Mouse (Mus musculus) liver, postnatal 0 days (tissue): Measurements from ENCODE around the gene Dock8. TPM values are rescaled to one million over a fixed set of nuclear protein-coding genes. Genes with fewer than 3 reads are reported as not detected.
"Not testable (repeated sequence)": the region's sequence is repeated elsewhere in the genome, so short reads cannot be mapped to it uniquely, and the experiment has no call there.

Source experiments
- ATAC-seq: fragments of 200-750 bp; cut with Nextera tagmentation; 2 replicates; pipeline ENCODE4 v1.8.0; 2017; ENCODE audit warnings: mild to moderate bottlenecking, moderate library complexity
- DNase-seq: peaks from one replicate; pipeline ENCODE4 v3.0.0-alpha.2; 2016
- H3K27ac ChIP-seq: fragments of 300-500 bp; sonication (generic); 2 replicates; pipeline ENCODE4 v1.5.1; 2014; ENCODE audit warnings: antibody characterized with exemption, moderate library complexity, mild to moderate bottlenecking, low read depth
- H3K27me3 ChIP-seq: fragments of 300-500 bp; sonication (generic); 2 replicates; pipeline ENCODE4 v1.6.1; 2014; ENCODE audit warnings: low read length, control low read depth, mixed read lengths; ENCODE audit not compliant: insufficient read depth
- H3K36me3 ChIP-seq: fragments of 300-500 bp; sonication (generic); replicated peaks from 2 replicates; pipeline ENCODE4 v1.6.1; 2014; ENCODE audit warnings: mild to moderate bottlenecking, control low read depth, low read length, moderate library complexity, mixed read lengths; ENCODE audit not compliant: insufficient read depth
- H3K4me1 ChIP-seq: fragments of 300-500 bp; sonication (generic); 2 replicates; pipeline ENCODE4 v1.6.1; 2014; ENCODE audit warnings: antibody characterized with exemption, mild to moderate bottlenecking, control low read depth; ENCODE audit not compliant: insufficient read depth
- H3K4me2 ChIP-seq: fragments of 300-500 bp; sonication (generic); 2 replicates; pipeline ENCODE4 v1.6.1; 2014; ENCODE audit warnings: low read depth, mild to moderate bottlenecking, low read length, moderate library complexity, mixed read lengths
- H3K4me3 ChIP-seq: fragments of 300-500 bp; sonication (generic); 2 replicates; pipeline ENCODE4 v1.5.1; 2014; ENCODE audit warnings: low read depth, low read length
- H3K9ac ChIP-seq: fragments of 300-500 bp; sonication (generic); replicated peaks from 2 replicates; pipeline ENCODE4 v1.6.1; 2014; ENCODE audit warnings: mild to moderate bottlenecking, moderate library complexity
- H3K9me3 ChIP-seq: fragments of 300-500 bp; sonication (generic); 2 replicates; pipeline ENCODE4 v1.6.1; 2016; ENCODE audit warnings: mild to moderate bottlenecking, control low read depth, low read length, mixed read lengths
- CTCF ChIP-seq: sonication (generic); IDR thresholded peaks from 2 replicates; pipeline ENCODE4 v1.5.1; 2016; ENCODE audit warnings: antibody characterized with exemption, low read depth
- EP300 ChIP-seq: IDR thresholded peaks from 2 replicates; pipeline ENCODE4 v1.6.1; 2016; ENCODE audit warnings: antibody characterized with exemption, low read depth, mild to moderate bottlenecking
- WGBS: fragments of 180-500 bp; shearing (Covaris S2); extraction: QIAGEN DNeasy Blood & Tissue Kit; methylation state at CpG from one replicate; pipeline ENCODE4 v1.1.7; 2014; ENCODE audit not compliant: insufficient replicate concordance; 5-methylcytosine and 5-hydroxymethylcytosine counted together
- polyA plus RNA-seq: library from polyadenylated mRNA; unstranded; fragments of >200 nt; fragmentation: Nextera tagmentation; extraction: Ambion mirVana; gene quantifications from 2 replicates; pipeline ENCODE4 v1.2.1, GENCODE M21; 2015

The Dock8 gene
- polyA plus RNA-seq, 1 experiment from 2014 or later, result 12.5 TPM

DNA sequence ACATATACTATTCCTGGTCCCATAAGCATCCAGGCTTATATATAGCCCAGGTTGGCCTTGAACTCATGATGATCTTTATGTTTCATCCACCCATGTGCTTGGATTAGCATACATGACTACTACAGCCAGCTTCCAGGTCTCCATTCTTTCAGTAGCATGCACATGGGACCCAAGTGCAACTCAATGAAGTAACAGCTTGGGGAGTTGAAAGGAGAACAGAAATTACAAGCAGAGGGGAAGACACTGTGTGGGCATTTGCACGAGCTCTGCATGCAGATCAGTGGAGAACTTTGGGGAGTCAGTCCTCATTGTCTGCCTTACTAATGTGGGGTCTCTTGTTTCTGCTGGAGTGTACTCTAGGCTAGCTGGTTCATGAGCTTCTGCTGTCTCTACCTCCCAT, 7.4 kb downstream of the Dock8 start:
- Histone ChIP-seq H3K4me1 (peaks cover 19% of the 10 kb centered on the region), H3K9ac (no peak overlapping the region), H3K9me3 (no peaks in the 10 kb centered on the region), H3K27ac (no peak overlapping the region), H3K4me3 (no peak overlapping the region), H3K36me3 (no peaks in the 10 kb centered on the region; the same call in 1 of the 2 replicates), H3K27me3 (no peaks in the 10 kb centered on the region), H3K4me2 (no peak overlapping the region)
- ATAC-seq (no peak), DNase-seq (no peak)
- TF ChIP-seq CTCF (no peak), EP300 (no peak)
- 59% methylated on average over 1 of the region's 1 CpGs for WGBS

GRCm38 (mm10) chr19:25008509-25008908, 9.2 kb downstream of the Dock8 start:
- H3K4me2 ChIP-seq, result no peak overlapping the region
- TF ChIP-seq CTCF (no peak), EP300 (no peak)
- no peaks in the 10 kb centered on the region for H3K27me3 ChIP-seq
- H3K9ac ChIP-seq, result no peak overlapping the region
- no peak overlapping the region for H3K27ac ChIP-seq
- ATAC-seq (no peak), DNase-seq (no peak)
- no peak overlapping the region for H3K4me3 ChIP-seq
- H3K36me3 ChIP-seq, result no peaks in the 10 kb centered on the region
- H3K4me1 ChIP-seq, result peaks cover 8% of the 10 kb centered on the region
- 78% methylated on average over 2 of the region's 2 CpGs for WGBS
- no peaks in the 10 kb centered on the region for H3K9me3 ChIP-seq

DNA sequence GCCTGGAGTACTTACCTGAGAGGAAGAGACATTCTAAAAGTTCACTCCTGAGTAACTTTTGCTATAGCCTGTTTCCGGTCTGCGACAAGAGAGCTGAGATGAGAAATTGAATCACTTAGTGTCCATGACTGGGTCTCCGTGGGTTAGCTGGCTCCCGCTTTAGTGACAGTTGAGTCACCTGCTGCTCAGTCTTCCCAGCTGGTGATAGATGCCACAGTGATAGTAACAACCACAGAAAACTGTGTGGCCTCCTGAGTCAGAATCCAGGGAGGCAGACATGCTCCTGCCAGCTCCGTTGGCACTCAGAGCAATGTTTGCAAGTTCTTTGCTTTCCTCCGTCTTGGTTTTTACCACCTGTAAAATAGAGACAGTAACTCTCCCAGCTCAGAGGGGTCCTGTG, 23.4 kb downstream of the Dock8 start:
- Histone ChIP-seq H3K9ac (no peak overlapping the region), H3K27me3 (no peaks in the 10 kb centered on the region), H3K9me3 (no peaks in the 10 kb centered on the region), H3K27ac (no peak overlapping the region), H3K4me1 (no peaks in the 10 kb centered on the region), H3K4me3 (no peak overlapping the region), H3K36me3 (no peaks in the 10 kb centered on the region), H3K4me2 (no peak overlapping the region)
- TF ChIP-seq CTCF (no peak), EP300 (no peak)
- DNase-seq, result no peak
- WGBS, result 78% methylated on average over 6 of the region's 6 CpGs
- ATAC-seq, result no peak

DNA sequence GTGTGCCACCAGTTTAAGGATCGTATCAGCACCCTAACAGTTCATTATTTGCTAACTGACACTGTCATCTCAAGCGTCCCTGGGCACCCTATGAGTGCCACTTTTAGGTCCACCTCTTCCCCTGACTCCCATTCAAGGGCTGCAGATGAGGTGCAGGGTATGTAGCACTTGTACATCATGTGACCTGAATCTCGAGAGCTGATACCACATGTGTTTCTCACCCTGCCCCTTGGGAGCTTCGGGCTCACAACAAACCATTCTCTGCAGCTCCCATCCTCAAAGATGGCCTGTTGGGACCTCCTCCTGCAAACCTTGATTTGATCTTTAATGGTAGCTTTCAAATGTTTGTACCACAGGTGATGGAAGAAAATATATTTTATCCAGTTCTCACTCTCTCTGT, 32.4 kb downstream of the Dock8 start:
- Histone ChIP-seq H3K27me3 (no peaks in the 10 kb centered on the region), H3K9ac (no peak overlapping the region), H3K9me3 (no peaks in the 10 kb centered on the region), H3K27ac (no peak overlapping the region), H3K4me1 (no peaks in the 10 kb centered on the region; the same call in 1 of the 2 replicates), H3K4me3 (no peak overlapping the region), H3K4me2 (no peak overlapping the region), H3K36me3 (no peaks in the 10 kb centered on the region)
- 70% methylated on average over 4 of the region's 4 CpGs for WGBS
- DNase-seq (no peak), ATAC-seq (no peak)
- TF ChIP-seq CTCF (no peak), EP300 (no peak)

- H3K27me3 ChIP-seq, H3K4me1 ChIP-seq, DNase-seq, ATAC-seq, H3K36me3 ChIP-seq, H3K27ac ChIP-seq, H3K9me3 ChIP-seq, H3K4me2 ChIP-seq, H3K4me3 ChIP-seq, H3K9ac ChIP-seq: not testable (repeated sequence)
- WGBS, result 87% methylated on average over 5 of the region's 18 CpGs
Measured at GRCm38 (mm10) chr19:25033008-25033407, 33.7 kb downstream of the Dock8 start.

- Histone ChIP-seq H3K9ac (no peak overlapping the region), H3K4me1 (no peaks in the 10 kb centered on the region; the same call in 1 of the 2 replicates), H3K4me2 (no peak overlapping the region), H3K27me3 (no peaks in the 10 kb centered on the region), H3K4me3 (no peak overlapping the region), H3K36me3 (no peaks in the 10 kb centered on the region), H3K27ac (peak overlapping the region; percentile 32; the same call in 1 of the 2 replicates), H3K9me3 (no peaks in the 10 kb centered on the region)
- DNase-seq (no peak), ATAC-seq (no peak)
- WGBS, result 86% methylated on average over 6 of the region's 6 CpGs
- TF ChIP-seq EP300 (no peak), CTCF (no peak)
Measured at GRCm38 (mm10) chr19:25035825-25036224, 36.5 kb downstream of the Dock8 start.

GRCm38 (mm10) chr19:25036784-25037183, 37.5 kb downstream of the Dock8 start:
- Histone ChIP-seq H3K27ac (0 out of 2 replicates have a peak overlapping the region, but pooled peaks have one; percentile 39), H3K4me3 (no peak overlapping the region), H3K4me1 (no peaks in the 10 kb centered on the region; the same call in 1 of the 2 replicates), H3K9me3 (no peaks in the 10 kb centered on the region), H3K27me3 (no peaks in the 10 kb centered on the region), H3K9ac (no peak overlapping the region), H3K36me3 (no peaks in the 10 kb centered on the region), H3K4me2 (no peak overlapping the region)
- DNase-seq, result no peak
- no peak; the same call in 1 of the 2 replicates for ATAC-seq
- 60% methylated on average over 5 of the region's 5 CpGs for WGBS
- no peak for TF ChIP-seq EP300
- TF ChIP-seq CTCF, result no peak
